Mouse (Mus musculus) small intestine, adult 2 months (tissue): ENCODE results near the gene Mfsd12. TPM values are rescaled to one million over a fixed set of nuclear protein-coding genes. Genes with fewer than 3 reads are reported as not detected.
A peak's percentile ranks its signal among the peaks of the same experiment; 100 is the strongest.

ENCODE experiments used
- H3K27ac ChIP-seq: fragments of 200-500 bp; 2 replicates; pipeline ENCODE4 v1.5.1; 2012; ENCODE audit warnings: low read depth, low read length, control low read depth, inconsistent platforms; ENCODE audit not compliant: insufficient read depth
- H3K27me3 ChIP-seq: fragments of 200-500 bp; 2 replicates; pipeline ENCODE4 v1.6.1; 2012; ENCODE audit warnings: mild to moderate bottlenecking, moderate library complexity, low read length, inconsistent platforms; ENCODE audit not compliant: control insufficient read depth, insufficient read depth
- H3K36me3 ChIP-seq: fragments of 200-500 bp; 2 replicates; pipeline ENCODE4 v1.6.1; 2012; ENCODE audit warnings: mild to moderate bottlenecking, low read length, control low read depth, inconsistent platforms; ENCODE audit not compliant: control insufficient read depth, insufficient read depth
- H3K4me1 ChIP-seq: fragments of 200-500 bp; 2 replicates; pipeline ENCODE4 v1.6.1; 2012; ENCODE audit warnings: low read length, inconsistent platforms, mixed read lengths; ENCODE audit not compliant: control insufficient read depth, insufficient read depth, insufficient read length
- H3K4me3 ChIP-seq: fragments of 200-500 bp; 2 replicates; pipeline ENCODE4 v1.5.1; 2012; ENCODE audit warnings: low read depth, mild to moderate bottlenecking, control low read depth, inconsistent platforms, low read length, moderate library complexity
- CTCF ChIP-seq: fragments of 200-500 bp; IDR thresholded peaks from 2 replicates; pipeline ENCODE4 v1.5.1; 2012; ENCODE audit warnings: low read depth, mild to moderate bottlenecking, control low read depth, inconsistent platforms, low read length, moderate library complexity, mixed read lengths; ENCODE audit not compliant: insufficient replicate concordance, insufficient read length; ENCODE audit errors: extremely low read depth
- POLR2A ChIP-seq: fragments of 200-500 bp; IDR thresholded peaks from 2 replicates; pipeline ENCODE4 v1.6.1; 2012; ENCODE audit warnings: low read depth, mild to moderate bottlenecking, control low read depth, inconsistent platforms, low read length, moderate library complexity
- WGBS: fragments of 180-500 bp; shearing (Covaris S2); methylation state at CpG from one replicate; pipeline ENCODE4 v1.1.7; 2018; 5-methylcytosine and 5-hydroxymethylcytosine counted together
- polyA plus RNA-seq: library from polyadenylated mRNA; depleted of rRNA; stranded (reverse); fragments of >200 nt; gene quantifications from 2 replicates; pipeline ENCODE4 v1.2.3, GENCODE M21; 2012; rRNA removed

Mfsd12 gene
- 14.6 and 22.7 TPM in 2 replicates for polyA plus RNA-seq

DNA sequence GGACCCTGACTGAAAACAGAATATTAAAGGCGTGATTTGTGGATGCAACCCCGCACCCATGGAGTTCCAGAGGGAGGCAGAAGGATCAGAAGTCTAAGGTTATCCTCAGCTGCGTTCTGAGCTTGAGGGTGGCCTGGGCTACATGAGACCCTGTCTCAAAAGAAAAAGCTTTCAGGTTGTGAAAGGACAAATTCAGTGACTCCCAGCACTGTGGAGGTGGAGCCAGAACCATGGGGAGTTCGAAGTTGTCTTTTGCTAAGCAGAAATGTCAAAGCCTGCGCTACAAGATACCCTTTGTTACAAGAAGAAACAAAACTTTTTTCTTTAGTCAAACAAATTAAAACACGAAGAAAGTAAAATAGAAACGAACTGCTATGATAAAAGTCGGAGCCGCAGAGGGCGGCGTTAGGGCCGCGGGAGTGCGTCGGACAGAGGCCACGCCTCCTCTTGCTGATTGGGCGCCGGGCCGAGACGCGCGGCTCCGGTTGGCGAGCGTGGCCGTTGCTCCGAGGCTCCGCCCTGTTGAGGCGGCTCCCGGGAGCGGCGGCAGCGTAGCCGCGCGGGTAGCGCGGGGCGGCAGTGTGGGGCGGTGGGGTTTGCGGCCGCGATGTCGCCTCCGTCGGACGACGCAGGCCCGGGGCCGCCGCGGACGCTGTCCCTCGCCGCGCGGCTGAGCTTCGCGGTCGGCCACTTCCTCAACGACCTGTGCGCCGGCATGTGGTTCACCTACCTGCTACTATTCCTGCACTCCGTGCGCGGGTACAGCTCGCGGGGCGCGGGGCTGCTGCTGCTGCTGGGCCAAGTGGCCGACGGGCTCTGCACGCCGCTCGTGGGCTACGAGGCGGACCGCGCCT lies at the start of gene Mfsd12:
TSS of gene Mfsd12 (plus strand) at position 501 of the 854 bp plus-strand sequence.
- H3K36me3 ChIP-seq = no peaks in the 10 kb centered on the region
- peaks cover 19% of the 10 kb centered on the region for H3K4me1 ChIP-seq
- TF ChIP-seq CTCF = no peak
- TF ChIP-seq POLR2A = no peak; the same call in 1 of the 2 replicates
- WGBS = 1% methylated on average over 79 of the region's 79 CpGs
- H3K27me3 ChIP-seq = no peaks in the 10 kb centered on the region
- H3K27ac ChIP-seq = no peak within 1 kb of the TSS
- peak within 1 kb of the TSS; percentile 77 for H3K4me3 ChIP-seq

GRCm38 (mm10) chr10:81309571-81309970 lies 47.7 kb upstream of the Mfsd12 start:
- WGBS = 78% methylated on average over 5 of the region's 5 CpGs
- no peak overlapping the region for H3K4me3 ChIP-seq
- no peak for TF ChIP-seq CTCF
- no peak for TF ChIP-seq POLR2A
- no peak overlapping the region for H3K27ac ChIP-seq
- H3K36me3 ChIP-seq = peaks cover 54% of the 10 kb centered on the region
- H3K27me3 ChIP-seq = no peaks in the 10 kb centered on the region
- no peaks in the 10 kb centered on the region; the same call in 1 of the 2 replicates for H3K4me1 ChIP-seq

GRCm38 (mm10) chr10:81313581-81313980 lies 43.7 kb upstream of the Mfsd12 start:
- TF ChIP-seq CTCF (no peak), POLR2A (no peak)
- Histone ChIP-seq H3K27me3 (no peaks in the 10 kb centered on the region), H3K4me1 (peaks cover 16% of the 10 kb centered on the region), H3K36me3 (peaks cover 32% of the 10 kb centered on the region), H3K27ac (no peak overlapping the region), H3K4me3 (no peak overlapping the region)
- WGBS = 90% methylated on average over 13 of the region's 13 CpGs

- no peak overlapping the region for H3K27ac ChIP-seq
- H3K4me3 ChIP-seq = no peak overlapping the region
- 68% methylated on average over 7 of the region's 7 CpGs for WGBS
- H3K36me3 ChIP-seq = peaks cover 27% of the 10 kb centered on the region
- no peaks in the 10 kb centered on the region for H3K27me3 ChIP-seq
- H3K4me1 ChIP-seq = peaks cover 22% of the 10 kb centered on the region
- TF ChIP-seq CTCF (no peak), POLR2A (no peak)
Observed at GRCm38 (mm10) chr10:81314201-81314600, 43.1 kb upstream of the Mfsd12 start.

- 88% methylated on average over 16 of the region's 16 CpGs for WGBS
- Histone ChIP-seq H3K36me3 (peaks cover 20% of the 10 kb centered on the region), H3K4me1 (peaks cover 30% of the 10 kb centered on the region), H3K27me3 (no peaks in the 10 kb centered on the region), H3K4me3 (no peak overlapping the region), H3K27ac (no peak overlapping the region)
- no peak for TF ChIP-seq POLR2A
Observed at GRCm38 (mm10) chr10:81315587-81315986, 41.7 kb upstream of the Mfsd12 start.

GRCm38 (mm10) chr10:81316338-81317060 lies 40.8 kb upstream of the Mfsd12 start:
- peaks cover 13% of the 10 kb centered on the region; the same call in 1 of the 2 replicates for H3K36me3 ChIP-seq
- peak; percentile 43; the same call in 1 of the 2 replicates for TF ChIP-seq CTCF
- TF ChIP-seq POLR2A = no peak
- H3K27ac ChIP-seq = no peak overlapping the region
- peaks cover 30% of the 10 kb centered on the region for H3K4me1 ChIP-seq
- no peaks in the 10 kb centered on the region for H3K27me3 ChIP-seq
- peak overlapping the region; percentile 52 for H3K4me3 ChIP-seq
- 54% methylated on average over 16 of the region's 16 CpGs for WGBS

- peaks cover 11% of the 10 kb centered on the region for H3K36me3 ChIP-seq
Observed at GRCm38 (mm10) chr10:81317273-81317672, 40.0 kb upstream of the Mfsd12 start.

More at GRCm38 (mm10) chr10:81317273-81317672, 40.0 kb upstream of the Mfsd12 start:
- peak overlapping the region; percentile 52 for H3K4me3 ChIP-seq
- no peaks in the 10 kb centered on the region for H3K27me3 ChIP-seq
- peaks cover 30% of the 10 kb centered on the region for H3K4me1 ChIP-seq
- no peak for TF ChIP-seq CTCF
- TF ChIP-seq POLR2A = no peak
- H3K27ac ChIP-seq = no peak overlapping the region
- 26% methylated on average over 20 of the region's 20 CpGs for WGBS
